Mouse (Mus musculus): ENCODE results near the gene Ppm1l. TPM values are rescaled to one million over a fixed set of nuclear protein-coding genes. Genes with fewer than 3 reads are reported as not detected.

Gene Ppm1l
- polyA plus RNA-seq, 1 experiment: 0.75 TPM

- Histone ChIP-seq H3K4me1 (ENCODE audit: control insufficient read depth, insufficient read depth, low read length) (no peaks in the 10 kb centered on the region), H3K4me3 (ENCODE audit: insufficient read depth, low read length) (no peak overlapping the region), H3K27ac (ENCODE audit: insufficient read depth, low read depth, low read length) (no peak overlapping the region)
- TF ChIP-seq CTCF (IDR thresholded peaks at IDR 0.05; ENCODE audit: low read depth, low read length) (no peak), POLR2A (IDR thresholded peaks at IDR 0.05; ENCODE audit: borderline replicate concordance, low read depth, low read length) (no peak)
Observed at GRCm38 (mm10) chr3:69329910-69330309, 13.2 kb downstream of the Ppm1l start.

GRCm38 (mm10) chr3:69333819-69334218 is 17.2 kb downstream of the Ppm1l start:
- no peak overlapping the region for H3K27ac ChIP-seq (ENCODE audit: insufficient read depth, low read depth, low read length)
- TF ChIP-seq POLR2A (IDR thresholded peaks at IDR 0.05; ENCODE audit: borderline replicate concordance, low read depth, low read length): no peak
- TF ChIP-seq CTCF (IDR thresholded peaks at IDR 0.05; ENCODE audit: low read depth, low read length): no peak
- H3K4me3 ChIP-seq (ENCODE audit: insufficient read depth, low read length): no peak overlapping the region
- no peaks in the 10 kb centered on the region for H3K4me1 ChIP-seq (ENCODE audit: control insufficient read depth, insufficient read depth, low read length)

GRCm38 (mm10) chr3:69340486-69340885 is 23.8 kb downstream of the Ppm1l start:
- no peak for TF ChIP-seq POLR2A (IDR thresholded peaks at IDR 0.05; ENCODE audit: borderline replicate concordance, low read depth, low read length)
- no peak overlapping the region for H3K27ac ChIP-seq (ENCODE audit: insufficient read depth, low read depth, low read length)
- H3K4me3 ChIP-seq (ENCODE audit: insufficient read depth, low read length): no peak overlapping the region
- H3K4me1 ChIP-seq (ENCODE audit: control insufficient read depth, insufficient read depth, low read length): no peaks in the 10 kb centered on the region

- Histone ChIP-seq H3K27ac (ENCODE audit: insufficient read depth, low read depth, low read length) (no peak overlapping the region), H3K4me1 (ENCODE audit: control insufficient read depth, insufficient read depth, low read length) (no peaks in the 10 kb centered on the region), H3K4me3 (ENCODE audit: insufficient read depth, low read length) (no peak overlapping the region)
Observed at GRCm38 (mm10) chr3:69340971-69341370, 24.3 kb downstream of the Ppm1l start.

GRCm38 (mm10) chr3:69341514-69341913 is 24.9 kb downstream of the Ppm1l start:
- Histone ChIP-seq H3K4me3 (ENCODE audit: insufficient read depth, low read length) (no peak overlapping the region), H3K27ac (ENCODE audit: insufficient read depth, low read depth, low read length) (no peak overlapping the region), H3K4me1 (ENCODE audit: control insufficient read depth, insufficient read depth, low read length) (no peaks in the 10 kb centered on the region)
- TF ChIP-seq CTCF (IDR thresholded peaks at IDR 0.05; ENCODE audit: low read depth, low read length) (no peak), POLR2A (IDR thresholded peaks at IDR 0.05; ENCODE audit: borderline replicate concordance, low read depth, low read length) (no peak)

More at GRCm38 (mm10) chr3:69340971-69341370, 24.3 kb downstream of the Ppm1l start:
- no peak for TF ChIP-seq CTCF (IDR thresholded peaks at IDR 0.05; ENCODE audit: low read depth, low read length)
- no peak for TF ChIP-seq POLR2A (IDR thresholded peaks at IDR 0.05; ENCODE audit: borderline replicate concordance, low read depth, low read length)

- Histone ChIP-seq H3K4me1 (ENCODE audit: control insufficient read depth, insufficient read depth, low read length) (no peaks in the 10 kb centered on the region), H3K27ac (ENCODE audit: insufficient read depth, low read depth, low read length) (no peak overlapping the region), H3K4me3 (ENCODE audit: insufficient read depth, low read length) (no peak overlapping the region)
- TF ChIP-seq CTCF (IDR thresholded peaks at IDR 0.05; ENCODE audit: low read depth, low read length) (no peak), POLR2A (IDR thresholded peaks at IDR 0.05; ENCODE audit: borderline replicate concordance, low read depth, low read length) (no peak)
Observed at GRCm38 (mm10) chr3:69342247-69342921, 25.7 kb downstream of the Ppm1l start.

- no peak overlapping the region for H3K27ac ChIP-seq (ENCODE audit: insufficient read depth, low read depth, low read length)
Observed at GRCm38 (mm10) chr3:69343124-69343523, 26.5 kb downstream of the Ppm1l start.

GRCm38 (mm10) chr3:69346514-69346913 is 29.9 kb downstream of the Ppm1l start:
- no peak overlapping the region for H3K27ac ChIP-seq (ENCODE audit: insufficient read depth, low read depth, low read length)
- TF ChIP-seq CTCF (IDR thresholded peaks at IDR 0.05; ENCODE audit: low read depth, low read length) (no peak), POLR2A (IDR thresholded peaks at IDR 0.05; ENCODE audit: borderline replicate concordance, low read depth, low read length) (no peak)
- no peak overlapping the region for H3K4me3 ChIP-seq (ENCODE audit: insufficient read depth, low read length)
- H3K4me1 ChIP-seq (ENCODE audit: control insufficient read depth, insufficient read depth, low read length): no peaks in the 10 kb centered on the region

More at GRCm38 (mm10) chr3:69343124-69343523, 26.5 kb downstream of the Ppm1l start:
- no peaks in the 10 kb centered on the region for H3K4me1 ChIP-seq (ENCODE audit: control insufficient read depth, insufficient read depth, low read length)
- TF ChIP-seq POLR2A (IDR thresholded peaks at IDR 0.05; ENCODE audit: borderline replicate concordance, low read depth, low read length) (no peak), CTCF (IDR thresholded peaks at IDR 0.05; ENCODE audit: low read depth, low read length) (no peak)
- no peak overlapping the region for H3K4me3 ChIP-seq (ENCODE audit: insufficient read depth, low read length)

- H3K4me3 ChIP-seq (ENCODE audit: insufficient read depth, low read length): no peak overlapping the region
Observed at GRCm38 (mm10) chr3:69348197-69348920, 31.7 kb downstream of the Ppm1l start.

GRCm38 (mm10) chr3:69348921-69349237 is 32.2 kb downstream of the Ppm1l start:
- Histone ChIP-seq H3K4me3 (ENCODE audit: insufficient read depth, low read length) (no peak overlapping the region), H3K4me1 (ENCODE audit: control insufficient read depth, insufficient read depth, low read length) (no peaks in the 10 kb centered on the region), H3K27ac (ENCODE audit: insufficient read depth, low read depth, low read length) (no peak overlapping the region)
- TF ChIP-seq CTCF (IDR thresholded peaks at IDR 0.05; ENCODE audit: low read depth, low read length) (no peak), POLR2A (IDR thresholded peaks at IDR 0.05; ENCODE audit: borderline replicate concordance, low read depth, low read length) (no peak)

More at GRCm38 (mm10) chr3:69348197-69348920, 31.7 kb downstream of the Ppm1l start:
- H3K27ac ChIP-seq (ENCODE audit: insufficient read depth, low read depth, low read length): no peak overlapping the region
- no peaks in the 10 kb centered on the region for H3K4me1 ChIP-seq (ENCODE audit: control insufficient read depth, insufficient read depth, low read length)
- TF ChIP-seq CTCF (IDR thresholded peaks at IDR 0.05; ENCODE audit: low read depth, low read length): no peak
- TF ChIP-seq POLR2A (IDR thresholded peaks at IDR 0.05; ENCODE audit: borderline replicate concordance, low read depth, low read length): no peak

All from bone marrow macrophage, adult 2 months (primary cell).